Mouse (Mus musculus): ENCODE data around the gene Dcp1a.

- TF ChIP-seq CTCF (IDR thresholded peaks at IDR 0.05; ENCODE audit: borderline replicate concordance, control insufficient read depth, extremely low read depth, insufficient read depth, low read length, poor library complexity): no peak
- TF ChIP-seq POLR2A (IDR thresholded peaks at IDR 0.05; ENCODE audit: control insufficient read depth, extremely low read depth, insufficient read depth, low read length, poor library complexity): no peak
Observed at GRCm38 (mm10) chr14:30510214-30510763, 31.0 kb downstream of the Dcp1a start.
